Mouse (Mus musculus) megakaryocyte-erythroid progenitor cell, adult 5 weeks (primary cell): ENCODE measurements around the gene Rgs4. TPM values are rescaled to one million over a fixed set of nuclear protein-coding genes. Genes with fewer than 3 reads are reported as not detected.

Experiments
- polyA plus RNA-seq: library from polyadenylated mRNA; stranded (reverse); fragments of >175 nt; gene quantifications from 2 replicates; pipeline ENCODE4 v1.2.3, GENCODE M21; 2012

The Rgs4 gene
- polyA plus RNA-seq: not detected in 2 replicates

DNA sequence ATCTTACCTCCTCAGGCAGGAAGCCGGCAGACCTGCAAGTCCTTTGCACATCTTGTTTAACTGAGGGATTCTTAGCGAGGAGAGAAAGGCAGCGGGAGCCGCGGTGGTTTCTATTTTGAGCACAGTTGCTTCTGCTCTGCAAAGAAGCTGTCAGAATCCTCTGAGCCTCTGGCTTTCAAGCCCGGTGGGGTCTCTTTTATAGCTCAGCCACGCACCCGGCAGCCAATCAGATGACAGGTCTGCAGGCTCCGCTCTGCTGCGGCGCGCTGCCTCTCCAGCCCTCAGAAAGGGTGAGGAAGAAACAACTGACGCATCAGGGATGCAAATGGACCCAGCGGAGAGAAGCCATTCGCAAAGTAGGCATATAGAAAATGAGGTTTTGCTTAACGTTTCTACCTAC is at the start of gene Rgs4:
Gene Rgs4, minus strand, starts transcription at position 170 of the 400 bp plus-strand sequence.

Other genes with a start within 250 kb of the Rgs4 start
- 1.7 and 2.3 TPM in 2 replicates for gene Nuf2, start 216.2 kb downstream of the Rgs4 start, polyA plus RNA-seq
- not detected in 2 replicates for gene Rgs5, start 92.1 kb downstream of the Rgs4 start, polyA plus RNA-seq
- gene Ccdc190, start 181.0 kb upstream of the Rgs4 start, polyA plus RNA-seq: 0.04 TPM in 1 of 2 replicates, not detected in the other
- 0.24 and 0.54 TPM in 2 replicates for gene Hsd17b7, start 221.6 kb upstream of the Rgs4 start, polyA plus RNA-seq